Mouse (Mus musculus): ENCODE measurements at regions not wholly inside any gene's neighbourhood (a gene's known extent, or its start where the extent isn't known, plus 50 kb on each side); places are given as distances from the start of the nearest gene placed in this dataset.
A peak's percentile ranks its signal among the peaks of the same experiment; 100 is the strongest.

DNA sequence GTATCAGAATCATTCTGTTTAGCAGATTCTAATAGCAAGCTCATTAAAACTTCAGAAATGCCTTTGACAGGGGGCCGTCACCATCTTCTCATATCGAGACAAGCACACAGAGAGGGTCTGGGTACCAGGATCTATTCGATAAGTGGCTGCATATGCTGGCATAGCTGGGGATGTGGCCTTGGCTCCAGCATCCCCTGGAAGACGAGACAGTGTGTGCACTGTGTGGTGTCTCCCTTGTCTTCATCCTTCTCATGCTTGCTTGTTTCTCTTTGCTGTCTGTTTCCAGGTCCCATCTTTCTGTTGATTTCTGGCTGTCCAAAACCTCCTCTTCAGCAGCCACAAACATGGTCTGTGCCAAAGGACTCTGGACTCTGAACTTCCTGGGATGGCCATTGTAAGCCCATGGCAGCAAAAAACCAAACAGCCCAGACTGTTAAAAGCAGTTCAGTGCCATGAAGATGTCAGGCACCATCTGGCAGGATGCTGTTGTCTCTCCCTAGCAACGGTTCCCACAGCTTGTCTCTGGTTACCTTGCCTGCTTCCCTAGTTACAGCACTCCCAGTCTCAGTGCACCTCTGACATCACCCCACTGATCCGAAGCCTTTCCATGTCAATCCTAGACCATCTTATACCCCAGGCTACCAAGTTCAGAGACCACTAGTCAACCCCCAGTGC is 56.5 kb downstream of the Kctd12 start:
- DNase-seq (ENCODE audit: low spot score in 2 of 2) = no peak

DNA sequence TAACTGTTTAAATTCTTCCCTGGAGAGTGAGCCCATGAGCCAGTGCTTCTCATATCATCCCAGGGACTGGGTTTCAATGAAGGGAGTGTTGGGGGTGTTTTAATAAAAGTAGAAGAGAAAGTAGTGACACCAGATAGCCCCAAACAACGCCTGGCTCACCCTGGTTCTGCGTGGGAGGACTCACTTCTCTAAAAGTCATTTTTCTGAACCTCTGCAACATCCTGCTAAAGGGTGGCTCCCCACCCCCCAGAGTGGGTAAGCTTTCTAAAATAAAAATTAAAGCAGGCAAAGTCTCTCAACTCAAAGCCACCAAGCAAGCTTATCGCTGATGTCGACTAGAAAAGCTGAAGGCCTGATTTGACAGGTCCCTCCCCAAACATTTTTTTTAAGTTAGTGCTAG is 57.8 kb downstream of the Kctd12 start:
- no peak for DNase-seq (ENCODE audit: low spot score in 2 of 2)

- DNase-seq (ENCODE audit: low spot score in 2 of 2) = no peak
These were observed 59.9 kb downstream of the Kctd12 start for GRCm38 (mm10) chr14:102922496-102922993.

DNA sequence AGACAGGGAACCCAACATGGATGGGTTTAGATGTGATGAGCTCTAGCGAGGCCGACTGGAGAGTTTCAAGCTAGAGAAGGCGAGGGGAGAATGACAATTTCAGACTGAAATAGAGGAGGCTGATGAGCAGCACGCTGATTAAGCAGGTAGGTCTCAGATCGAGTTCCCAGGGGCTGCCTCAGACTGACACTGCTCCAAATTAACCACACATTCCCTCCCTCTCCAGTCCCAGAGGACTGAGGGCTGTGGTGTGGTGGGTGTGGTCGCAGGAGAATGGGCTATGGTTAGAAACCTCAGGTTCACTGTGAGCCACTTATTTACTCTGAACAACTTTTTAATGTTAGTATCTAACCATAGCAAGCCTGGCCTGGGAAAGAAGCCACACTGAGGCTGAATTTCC is 62.0 kb downstream of the Kctd12 start:
- no peak for DNase-seq (ENCODE audit: low spot score in 2 of 2)

DNA sequence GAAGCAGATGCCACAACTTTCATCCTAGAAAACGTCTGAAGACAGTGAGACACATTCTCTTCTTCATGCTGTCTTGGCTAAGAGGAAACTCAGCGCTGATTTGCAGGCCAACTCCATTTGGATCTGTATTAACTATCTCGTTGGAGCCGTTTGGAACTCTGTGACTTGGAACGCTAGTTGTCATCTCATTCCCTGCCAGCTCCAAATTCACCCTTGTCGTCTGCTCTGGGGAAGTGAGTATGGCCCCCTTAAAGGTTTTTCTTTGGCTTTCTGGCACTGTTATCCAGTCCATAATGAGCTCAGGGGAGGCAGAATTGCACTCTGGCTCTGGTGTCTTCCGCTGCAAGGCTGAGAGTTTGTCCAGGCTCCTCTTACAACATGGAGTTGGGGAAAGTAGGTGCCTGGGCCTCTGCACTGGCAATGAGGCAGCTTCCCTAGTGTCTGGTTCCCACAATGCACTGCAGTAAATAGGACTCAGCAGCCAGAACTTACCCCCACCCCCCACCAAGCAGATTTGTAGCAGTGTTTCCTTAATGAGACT is 63.1 kb downstream of the Kctd12 start:
- DNase-seq (ENCODE audit: low spot score in 2 of 2) = no peak

DNA sequence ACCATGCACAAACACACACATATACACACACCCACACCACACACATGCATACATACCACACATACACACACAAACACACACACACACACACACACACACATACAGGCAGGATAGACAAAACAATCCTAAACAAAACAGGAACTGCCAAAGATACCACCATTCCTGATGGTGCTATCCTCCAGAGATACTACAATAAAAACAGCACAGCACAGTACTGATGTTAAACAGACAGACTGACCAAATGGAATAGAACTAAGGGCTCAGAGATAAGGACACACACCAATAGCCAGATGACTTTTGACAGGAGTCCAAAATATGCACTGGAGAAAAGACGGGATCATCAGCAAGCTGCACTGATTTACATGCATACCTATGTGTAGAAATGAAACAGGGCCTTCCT is 64.5 kb downstream of the Kctd12 start:
- DNase-seq (ENCODE audit: low spot score in 2 of 2) = no peak

DNA sequence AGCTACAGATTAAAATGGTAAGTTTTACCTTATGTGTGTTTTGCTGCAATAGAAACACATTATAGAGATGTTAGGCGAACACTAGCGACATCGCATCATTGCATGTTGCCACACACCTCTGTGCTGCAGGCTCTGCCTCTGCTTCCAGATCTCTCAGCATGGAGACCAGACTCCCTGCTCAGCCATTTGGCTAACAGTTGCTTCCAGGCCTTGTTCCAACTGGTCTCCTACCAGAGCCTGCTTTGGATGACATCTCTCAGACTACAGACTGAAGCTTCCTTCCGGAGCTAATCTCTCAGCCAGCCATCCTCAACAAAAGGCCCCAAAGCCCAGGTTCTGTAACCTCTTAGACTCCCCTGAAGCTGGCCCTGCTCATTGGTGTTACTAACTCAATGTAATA is 66.5 kb downstream of the Kctd12 start:
- no peak for DNase-seq (ENCODE audit: low spot score in 2 of 2)

DNA sequence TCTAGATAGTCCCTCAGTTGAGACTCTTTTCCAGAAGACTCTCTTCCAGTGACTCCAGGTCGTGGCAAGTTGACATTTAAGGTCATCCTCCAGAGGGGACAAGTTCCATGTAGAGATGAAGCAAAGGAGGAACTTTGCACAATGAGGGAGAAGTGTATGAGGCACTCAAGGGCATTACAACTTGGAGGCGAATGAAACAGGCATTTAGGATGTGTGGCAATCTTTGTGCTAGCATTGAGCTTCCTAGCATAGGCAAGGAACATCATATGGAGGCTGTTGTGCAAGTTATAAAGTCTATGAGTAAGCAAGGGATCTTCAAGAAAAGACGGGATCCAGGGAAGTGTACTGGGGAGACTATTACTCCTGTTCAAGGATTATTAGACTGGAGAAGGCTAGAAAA is 70.9 kb downstream of the Kctd12 start:
- no peak for DNase-seq (ENCODE audit: low spot score in 2 of 2)

DNA sequence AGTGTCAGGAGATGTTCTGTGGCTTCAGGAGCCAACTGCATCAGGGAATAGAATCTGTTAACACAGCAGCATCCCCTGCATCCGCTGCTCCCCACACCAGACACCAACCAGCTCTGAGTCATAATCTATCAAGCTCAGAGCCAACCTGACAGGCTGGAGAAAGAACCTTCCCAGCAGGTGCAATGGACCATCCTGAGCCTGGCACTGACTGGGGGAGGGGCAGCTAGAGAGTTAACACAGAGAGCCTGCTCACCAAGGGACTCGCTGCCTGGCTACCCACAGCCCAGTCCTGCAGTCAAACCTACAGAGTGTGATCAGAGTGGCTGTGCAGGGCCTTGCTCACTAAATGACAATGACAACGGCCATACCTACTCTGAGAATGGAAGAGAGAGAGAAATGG is 73.4 kb downstream of the Kctd12 start:
- no peak for DNase-seq (ENCODE audit: low spot score in 2 of 2)

- no peak for DNase-seq (ENCODE audit: low spot score in 2 of 2)
These were observed 74.9 kb downstream of the Kctd12 start for GRCm38 (mm10) chr14:102907411-102908103.

- DNase-seq (ENCODE audit: low spot score in 2 of 2) = no peak
These were observed 75.6 kb downstream of the Kctd12 start for GRCm38 (mm10) chr14:102906826-102907225.

- DNase-seq (ENCODE audit: low spot score in 2 of 2) = no peak
These were observed 76.2 kb downstream of the Kctd12 start for GRCm38 (mm10) chr14:102906286-102906685.

DNA sequence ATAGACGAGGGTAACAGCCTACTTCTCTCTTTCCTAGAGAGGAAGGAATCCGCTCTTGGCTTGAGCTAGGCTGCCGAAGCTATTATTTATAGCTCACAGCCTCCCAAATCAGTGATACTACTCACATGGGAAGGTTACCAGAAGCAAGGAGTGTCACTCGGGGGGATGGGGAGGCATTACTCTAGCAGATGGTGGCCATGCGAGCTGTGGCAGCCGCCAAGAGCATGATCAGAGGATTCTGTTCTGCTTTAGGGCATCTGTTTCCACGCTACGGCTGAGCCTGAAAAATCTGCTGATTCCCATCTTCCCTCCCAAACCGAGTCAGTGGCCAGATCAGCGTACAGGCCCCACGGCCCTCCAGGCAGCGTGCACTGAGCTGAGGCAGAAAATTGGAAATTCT is 79.5 kb downstream of the Kctd12 start:
- DNase-seq (ENCODE audit: low spot score in 2 of 2) = peak in 1 of 2 experiments; percentile 15

GRCm38 (mm10) chr14:102902236-102902635 is 80.2 kb downstream of the Kctd12 start:
- no peak for DNase-seq (ENCODE audit: low spot score in 2 of 2)

DNA sequence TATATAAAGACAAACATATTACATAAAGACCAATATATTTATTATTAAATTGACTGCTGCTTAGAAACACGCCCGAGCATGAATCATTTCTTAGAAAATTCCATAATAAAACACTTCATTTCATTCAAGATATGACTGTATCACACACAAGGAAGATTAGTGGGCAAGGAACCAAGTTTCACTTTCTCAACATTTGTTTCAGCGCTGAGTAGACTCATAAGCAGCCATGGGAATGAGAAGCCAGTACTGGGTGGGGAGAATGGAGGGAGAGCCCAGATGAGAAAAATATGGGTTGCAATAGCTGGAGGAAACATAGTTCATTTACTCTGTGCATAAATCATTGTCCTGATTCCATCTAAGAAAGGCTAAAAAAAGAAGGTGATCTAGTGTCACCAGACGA is 84.0 kb downstream of the Kctd12 start:
- no peak for DNase-seq (ENCODE audit: low spot score in 2 of 2)

GRCm38 (mm10) chr14:102897039-102897438 is 85.4 kb downstream of the Kctd12 start:
- no peak for DNase-seq (ENCODE audit: low spot score in 2 of 2)

- no peak for DNase-seq (ENCODE audit: low spot score in 2 of 2)
These were observed 85.9 kb downstream of the Kctd12 start for GRCm38 (mm10) chr14:102896527-102896926.

- DNase-seq (ENCODE audit: low spot score in 2 of 2) = no peak
These were observed 89.2 kb downstream of the Kctd12 start for GRCm38 (mm10) chr14:102893241-102893640.

DNA sequence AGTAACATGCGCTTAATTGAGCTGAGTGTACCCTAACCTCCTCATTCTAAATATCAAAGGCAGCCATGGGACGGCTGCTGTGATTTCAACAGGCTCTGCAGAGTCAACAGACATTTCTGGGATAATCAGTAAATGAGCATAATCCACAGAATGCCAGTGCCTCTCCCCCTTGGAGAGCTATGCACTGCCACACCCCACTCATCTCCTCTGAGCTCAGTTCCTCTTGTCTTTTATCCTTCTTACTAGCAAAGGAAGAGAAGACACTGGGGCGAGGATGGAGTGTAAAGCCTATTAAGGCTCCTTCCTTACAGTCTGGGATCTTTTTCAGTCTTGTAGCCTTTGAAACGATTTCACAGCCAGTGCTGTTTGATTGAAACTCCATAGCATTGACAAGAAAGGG is 90.9 kb downstream of the Kctd12 start:
- DNase-seq (ENCODE audit: low spot score in 2 of 2) = no peak

- no peak for DNase-seq (ENCODE audit: low spot score in 2 of 2)
These were observed 97.2 kb downstream of the Kctd12 start for GRCm38 (mm10) chr14:102885240-102885598.

- DNase-seq (ENCODE audit: low spot score in 2 of 2) = no peak
These were observed 97.7 kb downstream of the Kctd12 start for GRCm38 (mm10) chr14:102884539-102885239.

GRCm38 (mm10) chr14:102883344-102884122 is 98.9 kb downstream of the Kctd12 start:
- DNase-seq (ENCODE audit: low spot score in 2 of 2) = no peak

Data from urinary bladder, adult 18-20 months (tissue).